Mouse (Mus musculus) c-Kit-negative CD71-positive TER-119-positive erythroid progenitor cells, embryonic 14.5 days (primary cell): Measurements from ENCODE around the gene Wtip.
"Not testable (repeated sequence)": the region's sequence is repeated elsewhere in the genome, so short reads cannot be mapped to it uniquely, and the experiment has no call there.

ENCODE experiments used
- DNase-seq: peaks from one replicate; pipeline ENCODE4 v3.0.0-alpha.2; 2013; ENCODE audit warnings: low read depth, low spot score

Wtip gene

GRCm38 (mm10) chr7:34120636-34121035 is 12.4 kb downstream of the Wtip start:
- DNase-seq = not testable (repeated sequence)

- DNase-seq = no peak
Measured at GRCm38 (mm10) chr7:34116601-34117000, 16.5 kb downstream of the Wtip start.

GRCm38 (mm10) chr7:34109190-34109589 is 23.9 kb downstream of the Wtip start:
- DNase-seq = no peak

- DNase-seq = no peak
Measured at GRCm38 (mm10) chr7:34101276-34101675, 31.8 kb downstream of the Wtip start.

- DNase-seq = no peak
Measured at GRCm38 (mm10) chr7:34100002-34100401, 33.1 kb downstream of the Wtip start.

- no peak for DNase-seq
Measured at GRCm38 (mm10) chr7:34094911-34095481, 38.1 kb downstream of the Wtip start, which contains the start of gene Scgb1b30. Scgb1b30 (plus strand) TSS chr7:34095431.

- DNase-seq = not testable (repeated sequence)
Measured at GRCm38 (mm10) chr7:34068132-34068531, 64.9 kb downstream of the Wtip start.
